Mouse (Mus musculus): ENCODE measurements around the gene Ctf1. TPM values are rescaled to one million over a fixed set of nuclear protein-coding genes. Genes with fewer than 3 reads are reported as not detected.

Gene Ctf1
- total and polyA plus RNA-seq, 3 experiments, result 2.8 to 7.2 TPM; not detected in 1

DNA sequence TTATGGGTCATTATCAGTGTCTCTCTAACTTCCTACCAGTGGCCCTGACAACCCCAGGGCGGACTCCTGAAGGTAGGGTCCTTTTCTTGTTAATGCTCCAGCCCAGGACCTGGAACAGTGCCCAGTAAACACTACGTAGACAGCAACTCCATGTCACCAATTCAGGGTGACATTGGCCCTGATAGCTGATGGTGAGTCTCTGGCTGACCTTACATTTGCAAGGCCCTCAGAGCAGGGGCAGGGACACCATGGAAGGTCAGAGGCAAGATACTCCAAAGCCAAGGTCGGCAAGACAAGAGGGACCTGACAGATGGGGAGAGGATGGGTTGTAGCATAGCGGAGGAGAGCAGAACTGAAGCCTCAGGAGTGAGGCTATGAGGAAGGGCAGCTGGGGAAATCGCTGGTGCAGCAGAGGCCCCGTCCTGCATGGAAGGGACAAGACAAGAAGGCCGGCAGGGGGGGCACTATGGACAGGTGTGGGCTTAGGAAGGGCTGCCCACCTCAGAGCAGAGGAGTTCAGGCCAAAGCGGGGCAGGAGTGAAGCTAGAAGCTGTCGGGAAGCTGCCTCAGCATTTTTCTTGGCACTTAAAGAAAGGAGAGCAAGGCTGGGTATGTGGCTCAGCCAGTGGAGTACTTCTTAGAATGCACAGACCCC is 22.8 kb upstream of the Ctf1 start:
- peaks cover 0 to 7% of the 10 kb centered on the region in 2 experiments; a peak in 2 of 4 replicates for H3K4me1 ChIP-seq (ENCODE audit: control insufficient read depth in 1 of 2, insufficient read depth in 2 of 2, low read length in 2 of 2)
- no peak overlapping the region for H3K9ac ChIP-seq (ENCODE audit: control insufficient read depth, low read depth, low read length, poor library complexity, severe bottlenecking)
- no peak overlapping the region for H3K4me3 ChIP-seq (ENCODE audit: control insufficient read depth in 1 of 2, insufficient read depth in 1 of 2, low read depth in 2 of 2, low read length in 2 of 2)
- DNase-seq (ENCODE audit: low read depth, low spot score), result no peak
- H3K27me3 ChIP-seq (ENCODE audit: control insufficient read depth in 1 of 2, insufficient read depth in 2 of 2, low read length in 2 of 2), result no peaks in the 10 kb centered on the region
- H3K36me3 ChIP-seq (ENCODE audit: control insufficient read depth in 1 of 2, insufficient read depth in 2 of 2, low read length in 2 of 2), result no peaks in the 10 kb centered on the region
- no peak for TF ChIP-seq BHLHE40 (IDR thresholded peaks at IDR 0.05; ENCODE audit: borderline replicate concordance, low read depth, low read length)
- TF ChIP-seq MYC (IDR thresholded peaks at IDR 0.05; ENCODE audit: low read depth, low read length), result no peak
- TF ChIP-seq USF2 (IDR thresholded peaks at IDR 0.05; ENCODE audit: borderline replicate concordance in 1 of 2, insufficient read depth in 1 of 2, low read depth in 1 of 2, low read length in 2 of 2), result no peak
- no peak for TF ChIP-seq HCFC1 (IDR thresholded peaks at IDR 0.05; ENCODE audit: low read depth, low read length)
- no peaks in the 10 kb centered on the region for H3K9me3 ChIP-seq (replicated peaks; ENCODE audit: insufficient read depth, low read length)
- no peak overlapping the region for H3K27ac ChIP-seq (ENCODE audit: control insufficient read depth, low read depth, low read length)
- H3K79me2 ChIP-seq (ENCODE audit: control insufficient read depth, insufficient read depth, low read length, poor library complexity), result no peaks in the 10 kb centered on the region

DNA sequence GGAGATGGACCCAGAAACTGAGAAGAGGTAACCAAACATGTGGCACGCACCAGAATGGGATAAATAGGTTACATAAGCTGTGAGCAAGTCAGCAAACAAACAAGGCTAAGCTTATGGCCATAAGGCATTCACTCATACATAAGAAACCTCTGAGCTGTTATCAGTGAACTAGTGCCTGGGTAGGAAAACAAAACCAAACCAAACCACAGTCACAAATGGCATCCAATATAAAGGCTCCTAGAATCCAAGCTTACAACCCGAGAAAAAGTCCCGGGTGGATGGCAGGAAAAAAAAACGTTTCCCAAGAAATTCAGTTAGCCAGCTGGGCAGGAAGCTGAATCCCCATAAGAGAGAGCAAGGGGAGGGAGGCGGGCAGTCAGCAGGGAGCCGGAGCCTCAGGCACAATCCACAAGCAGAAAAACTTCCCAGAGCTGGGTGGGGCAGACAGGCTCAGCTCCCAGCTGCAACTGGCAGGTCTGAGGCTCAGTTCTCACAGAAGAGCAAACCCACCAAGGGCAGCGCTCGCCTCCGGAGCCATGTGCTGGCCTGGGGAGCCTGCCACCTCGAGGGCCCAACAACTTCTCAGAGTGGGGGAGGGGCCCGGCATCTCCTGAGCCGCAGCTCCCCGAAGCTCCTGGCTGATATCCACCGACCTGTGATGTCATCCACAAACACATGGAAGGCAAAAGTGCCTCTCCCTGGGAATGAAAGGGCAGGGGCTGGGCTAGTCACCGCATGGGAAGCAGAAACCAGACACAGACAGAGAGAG is 21.1 kb upstream of the Ctf1 start:
- Histone ChIP-seq H3K4me3 (ENCODE audit: control insufficient read depth in 1 of 2, insufficient read depth in 1 of 2, low read depth in 2 of 2, low read length in 2 of 2) (no peak overlapping the region), H3K4me1 (ENCODE audit: control insufficient read depth in 1 of 2, insufficient read depth in 2 of 2, low read length in 2 of 2) (peaks cover 0 to 4% of the 10 kb centered on the region in 2 experiments; a peak in 2 of 4 replicates), H3K27me3 (ENCODE audit: control insufficient read depth in 1 of 2, insufficient read depth in 2 of 2, low read length in 2 of 2) (no peaks in the 10 kb centered on the region), H3K36me3 (ENCODE audit: control insufficient read depth in 1 of 2, insufficient read depth in 2 of 2, low read length in 2 of 2) (no peaks in the 10 kb centered on the region), H3K9ac (ENCODE audit: control insufficient read depth, low read depth, low read length, poor library complexity, severe bottlenecking) (no peak overlapping the region), H3K27ac (ENCODE audit: control insufficient read depth, low read depth, low read length) (no peak overlapping the region), H3K9me3 (replicated peaks; ENCODE audit: insufficient read depth, low read length) (no peaks in the 10 kb centered on the region), H3K79me2 (ENCODE audit: control insufficient read depth, insufficient read depth, low read length, poor library complexity) (no peaks in the 10 kb centered on the region)
- no peak for DNase-seq (ENCODE audit: low read depth, low spot score)
- TF ChIP-seq KAT2A (conservative IDR thresholded peaks at IDR 0.05; ENCODE audit: low read depth, low read length) (no peak), HCFC1 (IDR thresholded peaks at IDR 0.05; ENCODE audit: low read depth, low read length) (no peak), CHD1 (IDR thresholded peaks at IDR 0.05; ENCODE audit: low read depth, low read length) (no peak), ZC3H11A (IDR thresholded peaks at IDR 0.05; ENCODE audit: low read depth, low read length) (no peak), NELFE (IDR thresholded peaks at IDR 0.05; ENCODE audit: low read depth, low read length) (no peak), BHLHE40 (IDR thresholded peaks at IDR 0.05; ENCODE audit: borderline replicate concordance, low read depth, low read length) (no peak), E2F4 (IDR thresholded peaks at IDR 0.05; ENCODE audit: borderline replicate concordance, low read depth, low read length) (no peak)

DNA sequence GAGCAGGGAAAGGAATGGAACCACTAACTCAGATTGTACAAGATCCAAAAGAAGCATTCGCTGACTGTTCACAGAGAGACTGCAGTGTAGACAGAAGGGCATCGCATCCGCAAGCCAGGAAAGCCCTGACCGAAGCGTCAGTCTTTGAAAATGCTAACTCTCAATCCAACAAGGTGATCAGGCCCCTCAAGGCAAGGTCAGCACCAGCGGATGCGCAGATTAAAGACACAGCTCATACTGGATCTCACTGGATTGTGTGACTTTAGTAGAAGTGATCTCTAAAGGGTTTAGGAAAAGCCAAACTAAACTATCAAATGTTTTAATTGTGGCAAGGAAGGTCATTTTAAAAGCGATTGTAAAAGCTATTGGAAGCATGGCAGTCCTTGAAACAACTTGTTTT is 19.2 kb upstream of the Ctf1 start:
- no peak for DNase-seq (ENCODE audit: low read depth, low spot score)
- no peak for TF ChIP-seq ZNF384 (IDR thresholded peaks at IDR 0.05; ENCODE audit: low read depth, low read length)
- no peak for TF ChIP-seq TBP (IDR thresholded peaks at IDR 0.05; ENCODE audit: low read depth, low read length)
- TF ChIP-seq USF2 (IDR thresholded peaks at IDR 0.05; ENCODE audit: borderline replicate concordance in 1 of 2, insufficient read depth in 1 of 2, low read depth in 1 of 2, low read length in 2 of 2), result no peak
- TF ChIP-seq CHD2 (IDR thresholded peaks at IDR 0.05; ENCODE audit: low read length), result no peak
- no peak for TF ChIP-seq BHLHE40 (IDR thresholded peaks at IDR 0.05; ENCODE audit: borderline replicate concordance, low read depth, low read length)
- no peak for TF ChIP-seq SIN3A (IDR thresholded peaks at IDR 0.05; ENCODE audit: low read length)
- no peak for TF ChIP-seq MXI1 (IDR thresholded peaks at IDR 0.05; ENCODE audit: low read depth, low read length)
- no peak for TF ChIP-seq POLR2AphosphoS2 (IDR thresholded peaks at IDR 0.05; ENCODE audit: low read length)
- no peak for TF ChIP-seq RAD21 (IDR thresholded peaks at IDR 0.05; ENCODE audit: low read depth, low read length)
- TF ChIP-seq TCF12 (IDR thresholded peaks at IDR 0.05; ENCODE audit: low read depth, low read length), result no peak
- TF ChIP-seq POLR2AphosphoS5 (IDR thresholded peaks at IDR 0.05; ENCODE audit: borderline replicate concordance, low read depth, low read length), result no peak
- no peak for TF ChIP-seq USF1 (IDR thresholded peaks at IDR 0.05; ENCODE audit: low read depth, low read length)
- TF ChIP-seq E2F4 (IDR thresholded peaks at IDR 0.05; ENCODE audit: borderline replicate concordance, low read depth, low read length), result no peak
- no peaks in the 10 kb centered on the region for H3K36me3 ChIP-seq (ENCODE audit: control insufficient read depth in 1 of 2, insufficient read depth in 2 of 2, low read length in 2 of 2)
- H3K79me2 ChIP-seq (ENCODE audit: control insufficient read depth, insufficient read depth, low read length, poor library complexity), result no peaks in the 10 kb centered on the region
- H3K27me3 ChIP-seq (ENCODE audit: control insufficient read depth in 1 of 2, insufficient read depth in 2 of 2, low read length in 2 of 2), result no peaks in the 10 kb centered on the region
- H3K27ac ChIP-seq (ENCODE audit: control insufficient read depth, low read depth, low read length), result no peak overlapping the region
- H3K4me1 ChIP-seq (ENCODE audit: control insufficient read depth in 1 of 2, insufficient read depth in 2 of 2, low read length in 2 of 2), result no peaks in the 10 kb centered on the region; a peak in 2 of 4 replicates
- H3K9me3 ChIP-seq (replicated peaks; ENCODE audit: insufficient read depth, low read length), result no peaks in the 10 kb centered on the region
- H3K4me3 ChIP-seq (ENCODE audit: control insufficient read depth in 1 of 2, insufficient read depth in 1 of 2, low read depth in 2 of 2, low read length in 2 of 2), result no peak overlapping the region
- no peak overlapping the region for H3K9ac ChIP-seq (ENCODE audit: control insufficient read depth, low read depth, low read length, poor library complexity, severe bottlenecking)

Data from MEL (cell line).